Mouse (Mus musculus): Measurements from ENCODE around the gene Tmod1.

Gene Tmod1

GRCm38 (mm10) chr4:46089524-46090125 lies 50.9 kb downstream of the Tmod1 start:
- DNase-seq (ENCODE audit: low spot score in 2 of 2): no peak

- DNase-seq (ENCODE audit: low spot score in 2 of 2): no peak
Observed at GRCm38 (mm10) chr4:46092429-46093076, 53.8 kb downstream of the Tmod1 start.

- no peak for DNase-seq (ENCODE audit: low spot score in 2 of 2)
Observed at GRCm38 (mm10) chr4:46094916-46095825, 56.4 kb downstream of the Tmod1 start.

- no peak for DNase-seq (ENCODE audit: low spot score in 2 of 2)
Observed at GRCm38 (mm10) chr4:46095826-46096159, 57.1 kb downstream of the Tmod1 start.

- DNase-seq (ENCODE audit: low spot score in 2 of 2): no peak
Observed at GRCm38 (mm10) chr4:46096546-46096945, 57.8 kb downstream of the Tmod1 start.

GRCm38 (mm10) chr4:46097591-46097990 lies 58.9 kb downstream of the Tmod1 start:
- no peak for DNase-seq (ENCODE audit: low spot score in 2 of 2)

- no peak for DNase-seq (ENCODE audit: low spot score in 2 of 2)
Observed at GRCm38 (mm10) chr4:46099132-46099531, 60.4 kb downstream of the Tmod1 start.

GRCm38 (mm10) chr4:46100539-46100938 lies 61.8 kb downstream of the Tmod1 start:
- no peak for DNase-seq (ENCODE audit: low spot score in 2 of 2)

- DNase-seq (ENCODE audit: low spot score in 2 of 2): no peak
Observed at GRCm38 (mm10) chr4:46101211-46101711, 62.5 kb downstream of the Tmod1 start.

- no peak for DNase-seq (ENCODE audit: low spot score in 2 of 2)
Observed at GRCm38 (mm10) chr4:46102078-46102769, 63.5 kb downstream of the Tmod1 start.

- DNase-seq (ENCODE audit: low spot score in 2 of 2): no peak
Observed at GRCm38 (mm10) chr4:46110084-46110483, 71.3 kb downstream of the Tmod1 start.

- DNase-seq (ENCODE audit: low spot score in 2 of 2): no peak
Observed at GRCm38 (mm10) chr4:46111361-46111760, 72.6 kb downstream of the Tmod1 start.

GRCm38 (mm10) chr4:46115308-46115707 lies 76.6 kb downstream of the Tmod1 start:
- no peak for DNase-seq (ENCODE audit: low spot score in 2 of 2)

- no peak for DNase-seq (ENCODE audit: low spot score in 2 of 2)
Observed at GRCm38 (mm10) chr4:46116544-46117175, 77.9 kb downstream of the Tmod1 start.

GRCm38 (mm10) chr4:46117536-46117935 lies 78.8 kb downstream of the Tmod1 start:
- no peak for DNase-seq (ENCODE audit: low spot score in 2 of 2)

- no peak for DNase-seq (ENCODE audit: low spot score in 2 of 2)
Observed at GRCm38 (mm10) chr4:46119514-46120094, 80.9 kb downstream of the Tmod1 start.

- no peak for DNase-seq (ENCODE audit: low spot score in 2 of 2)
Observed at GRCm38 (mm10) chr4:46120767-46121166, 82.0 kb downstream of the Tmod1 start.

- DNase-seq (ENCODE audit: low spot score in 2 of 2): no peak
Observed at GRCm38 (mm10) chr4:46123358-46123757, 84.6 kb downstream of the Tmod1 start.

- DNase-seq (ENCODE audit: low spot score in 2 of 2): peak; percentile 57 to 81
Observed at GRCm38 (mm10) chr4:46126541-46126940, 87.8 kb downstream of the Tmod1 start.

- DNase-seq (ENCODE audit: low spot score in 2 of 2): no peak
Observed at GRCm38 (mm10) chr4:46129311-46130004, 90.7 kb downstream of the Tmod1 start.

Data from spleen, postnatal 10 days (tissue).